ENCODE assay signal across 14 mouse cellular contexts in genomic region chr13:54368181-54368580, GRCm38 (mm10). TPM values are rescaled to one million over a fixed set of nuclear protein-coding genes. Genes with fewer than 3 reads are reported as not detected.
DNase-seq lines count a peak whose midpoint lies in the region; ATAC-seq and TF ChIP-seq lines count a peak whose summit lies in the region.
"Had no signal": no experiment of that assay in that cellular context is flagged by ENCODE, and none has a peak within 500 bp of the region (broad histone marks: within the 10 kb centered on the region; RNA-seq: fewer than 3 reads in every experiment).

No protein-coding gene starts in this region.

- DNase-seq in frontal cortex, postnatal 10 days (ENCODE audit: low spot score in 2 of 2), result no peak
- DNase-seq in layer of hippocampus, adult 2 months (ENCODE audit: low spot score in 2 of 2), result no peak
- DNase-seq in layer of hippocampus, adult 9-11 months, result no peak
- DNase-seq in retina, postnatal 1 day, result peak; percentile 22
- no peak for DNase-seq in retina, embryonic 14.5 days (ENCODE audit: low spot score)
- no peak for DNase-seq in cerebellum, adult 9-11 months
- DNase-seq: gastrocnemius, adult 2 months; gastrocnemius, postnatal 25 days had no signal

- no peak for TF ChIP-seq CTCF in layer of hippocampus, adult 2 months (conservative IDR thresholded peaks at IDR 0.05)

- H3K27ac ChIP-seq in layer of hippocampus, adult 2 months, result peak overlapping the region; percentile 88
- H3K27ac ChIP-seq: embryonic facial prominence, embryonic 13.5 days; forebrain, embryonic 12.5 days; gastrocnemius, adult 2 months had no signal

- peak; percentile 11; the same call in 1 of the 2 replicates for ATAC-seq in frontal cortex, adult (ENCODE audit: low TSS enrichment)
- ATAC-seq: forebrain, embryonic 16.5 days had no signal

- H3K4me3 ChIP-seq in layer of hippocampus, adult 2 months, result no peak overlapping the region
- H3K4me3 ChIP-seq: embryonic facial prominence, embryonic 13.5 days; forebrain, embryonic 12.5 days; gastrocnemius, adult 2 months; heart, embryonic 12.5 days had no signal

RNA-seq across cellular contexts. Expression of gene Cplx2, which starts 3.0 kb away (rescaled TPM):
- 1,000 to 10,000 TPM; 1,009 to 1,066 TPM for total RNA-seq in layer of hippocampus, adult 2 months (2021)
- total RNA-seq: granulocyte monocyte progenitor cell, adult 5-6 weeks had no signal
